Mouse (Mus musculus): ENCODE data around the gene Leo1.

Gene Leo1

GRCm38 (mm10) chr9:75440796-75441666, at the start of gene Leo1:
Gene Leo1 (plus strand): TSS chr9:75441524.
- in situ Hi-C loops (cut with MboI; ENCODE audit: low sequenced_read_pairs): loop anchor here (25.0 kb wide), 1 partner anchor 404 kb away; the partner anchor contains the start of gene Arpp19

- in situ Hi-C loops (cut with MboI; ENCODE audit: low sequenced_read_pairs): no loop called here
These were observed 48.1 kb upstream of the Leo1 start for GRCm38 (mm10) chr9:75393251-75393650.

- in situ Hi-C loops (cut with MboI; ENCODE audit: low sequenced_read_pairs): no loop called here
These were observed 45.4 kb upstream of the Leo1 start for GRCm38 (mm10) chr9:75395971-75396370.

- in situ Hi-C loops (cut with MboI; ENCODE audit: low sequenced_read_pairs): no loop called here
These were observed 42.3 kb upstream of the Leo1 start for GRCm38 (mm10) chr9:75399069-75399468.

- in situ Hi-C loops (cut with MboI; ENCODE audit: low sequenced_read_pairs): no loop called here
These were observed 40.7 kb upstream of the Leo1 start for GRCm38 (mm10) chr9:75400639-75401038.

- in situ Hi-C loops (cut with MboI; ENCODE audit: low sequenced_read_pairs): no loop called here
These were observed 39.5 kb upstream of the Leo1 start for GRCm38 (mm10) chr9:75401593-75402504.

- in situ Hi-C loops (cut with MboI; ENCODE audit: low sequenced_read_pairs): no loop called here
These were observed 37.8 kb upstream of the Leo1 start for GRCm38 (mm10) chr9:75403520-75403919.

GRCm38 (mm10) chr9:75406121-75406520, 35.2 kb upstream of the Leo1 start:
- in situ Hi-C loops (cut with MboI; ENCODE audit: low sequenced_read_pairs): no loop called here

- in situ Hi-C loops (cut with MboI; ENCODE audit: low sequenced_read_pairs): no loop called here
These were observed 33.5 kb upstream of the Leo1 start for GRCm38 (mm10) chr9:75407803-75408202.

GRCm38 (mm10) chr9:75408204-75408826, 33.0 kb upstream of the Leo1 start:
- in situ Hi-C loops (cut with MboI; ENCODE audit: low sequenced_read_pairs): no loop called here

GRCm38 (mm10) chr9:75409031-75409851, 32.1 kb upstream of the Leo1 start:
- in situ Hi-C loops (cut with MboI; ENCODE audit: low sequenced_read_pairs): no loop called here

GRCm38 (mm10) chr9:75409852-75410378, 31.4 kb upstream of the Leo1 start, which contains the start of gene Mapk6:
Gene Mapk6 (minus strand): TSS chr9:75410005.
- in situ Hi-C loops (cut with MboI; ENCODE audit: low sequenced_read_pairs): no loop called here

- in situ Hi-C loops (cut with MboI; ENCODE audit: low sequenced_read_pairs): no loop called here
These were observed 30.3 kb upstream of the Leo1 start for GRCm38 (mm10) chr9:75410868-75411487.

GRCm38 (mm10) chr9:75411584-75411983, 29.7 kb upstream of the Leo1 start:
- in situ Hi-C loops (cut with MboI; ENCODE audit: low sequenced_read_pairs): no loop called here

- in situ Hi-C loops (cut with MboI; ENCODE audit: low sequenced_read_pairs): no loop called here
These were observed 28.1 kb upstream of the Leo1 start for GRCm38 (mm10) chr9:75413206-75413605.

- in situ Hi-C loops (cut with MboI; ENCODE audit: low sequenced_read_pairs): no loop called here
These were observed 27.1 kb upstream of the Leo1 start for GRCm38 (mm10) chr9:75414204-75414603.

- in situ Hi-C loops (cut with MboI; ENCODE audit: low sequenced_read_pairs): no loop called here
These were observed 19.1 kb upstream of the Leo1 start for GRCm38 (mm10) chr9:75422251-75422691.

GRCm38 (mm10) chr9:75423683-75424082, 17.6 kb upstream of the Leo1 start:
- in situ Hi-C loops (cut with MboI; ENCODE audit: low sequenced_read_pairs): no loop called here

Data from CH12F3 (cell line).